Mouse (Mus musculus): ENCODE measurements at regions not wholly inside any gene's neighbourhood (a gene's known extent, or its start where the extent isn't known, plus 50 kb on each side); places are given as distances from the start of the nearest gene placed in this dataset.

DNA sequence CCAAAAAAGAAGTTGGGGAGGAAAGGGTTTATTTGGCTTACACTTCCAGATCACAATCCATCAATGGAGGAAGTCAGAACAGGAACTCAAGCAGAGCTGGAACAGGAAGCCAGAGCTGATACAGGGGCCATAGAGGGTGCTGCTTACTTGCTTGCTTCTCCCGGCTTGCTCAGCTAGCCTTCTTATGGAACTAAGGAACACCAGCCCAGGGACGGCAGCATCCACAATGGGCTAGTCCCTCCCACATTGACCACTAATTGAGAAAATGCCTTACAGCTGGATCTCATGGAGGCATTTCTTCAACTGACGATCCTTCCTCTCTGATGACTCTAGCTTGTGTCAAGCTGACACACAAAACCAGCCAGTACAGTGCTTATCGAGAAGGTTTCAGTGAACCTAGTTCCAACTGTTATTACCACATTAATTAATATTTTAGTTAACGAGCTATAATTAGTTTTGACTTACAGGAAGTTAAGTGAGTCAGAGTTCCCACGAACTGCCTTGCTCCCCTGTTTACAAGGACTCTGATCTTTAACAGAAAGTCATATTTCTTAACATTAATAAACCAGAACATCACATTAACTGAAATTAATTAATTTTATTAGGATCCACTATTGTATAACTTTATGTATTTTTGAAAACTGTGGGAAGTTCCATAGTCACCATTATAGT is 158.2 kb downstream of the Calcrl start:
- no peak for DNase-seq

DNA sequence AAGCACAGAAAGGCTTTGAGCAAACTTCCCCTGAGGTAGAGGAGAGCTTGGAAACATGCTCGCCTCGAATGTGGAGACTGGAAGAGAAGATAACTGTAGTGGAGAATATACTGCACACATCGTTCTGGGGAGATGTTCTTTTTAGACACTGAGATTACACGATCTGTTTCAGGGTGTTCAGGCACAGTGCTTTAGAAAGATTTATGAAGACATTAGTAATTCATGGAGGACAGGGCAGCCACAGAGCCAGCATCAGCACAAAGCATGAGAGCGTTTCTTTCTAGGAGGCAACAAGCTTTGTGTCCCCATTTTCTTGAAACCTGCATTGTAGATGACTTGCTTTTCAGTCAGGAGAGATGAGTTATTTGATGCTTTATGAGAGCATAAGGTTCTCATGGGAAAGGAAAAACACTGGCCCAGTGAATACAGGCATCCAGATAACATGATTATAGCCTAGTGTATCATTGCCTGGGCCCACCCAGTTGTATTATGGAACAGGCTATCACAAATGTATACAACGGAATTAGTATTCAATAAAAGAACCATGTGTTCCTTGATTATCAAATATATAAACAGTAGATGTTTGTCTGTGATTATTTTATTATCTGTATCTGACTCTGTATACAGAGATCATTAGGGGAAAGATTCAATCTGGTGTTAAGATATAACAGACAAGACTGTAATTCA is 151.0 kb downstream of the Calcrl start:
- no peak for DNase-seq

DNA sequence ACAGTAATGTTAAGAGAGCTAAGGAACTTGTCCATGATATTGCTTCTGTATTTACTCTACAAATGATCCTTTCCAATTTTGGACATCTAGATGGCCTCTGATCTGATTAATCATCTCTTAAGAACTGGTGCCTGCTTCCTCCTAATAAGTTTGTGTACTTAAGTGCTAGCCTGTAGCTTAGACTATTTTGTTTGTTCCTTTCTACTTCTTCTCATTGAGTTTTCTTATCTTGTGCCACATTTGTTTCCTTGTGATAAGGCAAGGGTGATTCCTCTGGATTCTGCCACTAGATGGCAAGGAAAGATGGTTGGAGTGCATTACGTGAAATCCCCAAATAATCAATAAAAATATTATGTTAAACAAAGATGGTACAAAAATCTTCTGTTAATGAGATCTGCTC is 148.0 kb downstream of the Calcrl start:
- no peak for DNase-seq

Data from cerebellum, postnatal 14 days (tissue).